Mouse (Mus musculus) erythroblast, embryonic 14.5 days (primary cell): Measurements from ENCODE around the gene Olfr1269.

Experiments
- GATA1 ChIP-seq: IDR thresholded peaks from 2 replicates; pipeline ENCODE4 v1.6.1; 2012; ENCODE audit warnings: low read length, inconsistent platforms, mixed read lengths
- TAL1 ChIP-seq: IDR thresholded peaks from 3 replicates; pipeline ENCODE4 v1.6.1; 2012; ENCODE audit warnings: low read length, inconsistent platforms, mixed read lengths

DNA sequence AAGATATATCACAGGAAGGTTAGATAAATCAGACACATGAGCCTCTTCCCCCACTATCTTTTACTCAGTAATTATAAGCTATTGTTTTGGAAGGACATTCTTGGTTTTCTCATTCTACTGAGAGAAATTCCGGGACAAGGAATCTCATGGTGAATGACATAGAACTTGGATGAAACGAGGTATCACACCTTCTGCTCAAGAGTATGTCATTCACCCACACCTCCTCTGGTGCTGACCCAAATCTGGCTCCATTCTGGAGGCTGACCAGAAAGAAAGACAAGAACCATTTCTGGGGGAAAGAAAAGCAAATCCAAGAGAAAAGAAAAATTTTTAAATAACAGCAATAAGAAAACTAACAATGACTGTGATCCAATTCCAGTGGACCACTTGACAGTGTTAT lies 51.1 kb downstream of the Olfr1269 start:
- TF ChIP-seq GATA1 (no peak), TAL1 (no peak)
